Comparison of ENCODE assay signal across 8 mouse cellular contexts in genomic region chr7:144553237-144554122, GRCm38 (mm10). TPM values are rescaled to one million over a fixed set of nuclear protein-coding genes. Genes with fewer than 3 reads are reported as not detected.
DNase-seq lines count a peak whose midpoint lies in the region; ATAC-seq and TF ChIP-seq lines count a peak whose summit lies in the region.

TSS of gene Ppfia1 (minus strand) at chr7:144553729.

- ATAC-seq in common myeloid progenitor, adult 5-6 weeks (replicated peaks; ENCODE audit: low read depth, poor library complexity, severe bottlenecking), result peak; percentile 94
- peak; percentile 96 for ATAC-seq in hindbrain, postnatal 0 days
- ATAC-seq in megakaryocyte, adult 5-6 weeks (ENCODE audit: poor library complexity, severe bottlenecking), result peak; percentile 92

- H3K27ac ChIP-seq in gastrocnemius, adult 2 months, result peak within 1 kb of the TSS; percentile 96
- H3K27ac ChIP-seq in hindbrain, postnatal 0 days, result peak within 1 kb of the TSS; percentile 76
- H3K27ac ChIP-seq in left cerebral cortex, adult 2 months, result peak within 1 kb of the TSS; percentile 79

- under 1% methylated on average over 85 of the region's 97 CpGs for WGBS in hindbrain, postnatal 0 days

- H3K36me3 ChIP-seq in hindbrain, postnatal 0 days (ENCODE audit: insufficient read depth, low read length), result peaks cover 8% of the 10 kb centered on the region; the same call in 1 of the 2 replicates

- no peaks in the 10 kb centered on the region for H3K27me3 ChIP-seq in hindbrain, postnatal 0 days (ENCODE audit: insufficient read depth, low read length)

- intact Hi-C loops in gastrocnemius, adult 2 months (cut with DNase I), result loop anchor here (2.0 kb wide), 1 partner anchor 27 kb away; no protein-coding TSS in a partner anchor
- intact Hi-C loops in left cerebral cortex, adult 2 months (cut with DNase I), result loop anchor here (2.0 to 10.0 kb wide), 3 partner anchors 29 to 729 kb away; partner anchors contain the start of genes Dhcr7, Fadd and Nadsyn1

- no peaks in the 10 kb centered on the region for H3K9me3 ChIP-seq in hindbrain, postnatal 0 days (ENCODE audit: low read length)

- H3K4me3 ChIP-seq in gastrocnemius, adult 2 months, result peak within 1 kb of the TSS; percentile 76
- peak within 1 kb of the TSS; percentile 98 for H3K4me3 ChIP-seq in hindbrain, postnatal 0 days (ENCODE audit: low read length)
- peak within 1 kb of the TSS; percentile 66 for H3K4me3 ChIP-seq in left cerebral cortex, adult 2 months

- peak; percentile 97 for DNase-seq in ZHBTc4 (ENCODE audit: low read depth, low spot score)
- DNase-seq in gastrocnemius, adult 2 months, result peak; percentile 100
- DNase-seq in hindbrain, postnatal 0 days (ENCODE audit: low spot score), result peak; percentile 99
- DNase-seq in left cerebral cortex, adult 2 months (ENCODE audit: extremely low spot score in 1 of 2, low spot score in 2 of 2), result peak; percentile 99
- peak; percentile 97 to 98 for DNase-seq in right cerebral cortex, adult 2 months (ENCODE audit: low spot score in 2 of 2)
- peak; percentile 99 for DNase-seq in urinary bladder, postnatal 14 days (ENCODE audit: low spot score)

- H3K9ac ChIP-seq in hindbrain, postnatal 0 days (replicated peaks; ENCODE audit: low read length), result peak within 1 kb of the TSS; percentile 98

- peaks cover 13% of the 10 kb centered on the region for H3K4me1 ChIP-seq in hindbrain, postnatal 0 days (ENCODE audit: insufficient read depth, low read length)

- peak within 1 kb of the TSS; percentile 83 for H3K4me2 ChIP-seq in hindbrain, postnatal 0 days (ENCODE audit: low read depth, low read length)

- TF ChIP-seq CTCF in gastrocnemius, adult 2 months (IDR thresholded peaks at IDR 0.05), result no peak
- no peak for TF ChIP-seq CTCF in hindbrain, postnatal 0 days (IDR thresholded peaks at IDR 0.05; ENCODE audit: low read depth)
- TF ChIP-seq CTCF in left cerebral cortex, adult 2 months (IDR thresholded peaks at IDR 0.05), result no peak

RNA-seq across cellular contexts. Expression of gene Ppfia1, which starts in this region (rescaled TPM):
- total RNA-seq in common myeloid progenitor, adult 5-6 weeks (2017), result 53.3 and 66.6 TPM in 2 replicates
- 10 to 100 TPM; 28.3 to 33.4 TPM for total RNA-seq in gastrocnemius, adult 2 months (2021)
- total RNA-seq in hindbrain, postnatal 0 days (2014; rRNA removed), result 27.4 and 36.2 TPM in 2 replicates
- polyA plus RNA-seq in hindbrain, postnatal 0 days (2015; fragmentation: Nextera tagmentation; extraction: Ambion mirVana), result 15.6 and 17.2 TPM in 2 replicates
- total RNA-seq in left cerebral cortex, adult 2 months (2021), result 10 to 100 TPM; 35.9 to 37.3 TPM
- total RNA-seq in megakaryocyte, adult 5-6 weeks (2015), result 41.0 and 47.8 TPM in 2 replicates
- total RNA-seq in megakaryocyte, adult 5-6 weeks (2017), result 37.9 and 55.4 TPM in 2 replicates

Comparison
In these comparisons a context has a peak if more than half of its experiments do, and no peak if none do; other contexts are left out.
1. Peak in every context shown above with its lines: DNase-seq, ATAC-seq, H3K4me3 ChIP-seq and H3K27ac ChIP-seq.